Comparison of ENCODE assay signal across 8 mouse cellular contexts in the genomic region with DNA sequence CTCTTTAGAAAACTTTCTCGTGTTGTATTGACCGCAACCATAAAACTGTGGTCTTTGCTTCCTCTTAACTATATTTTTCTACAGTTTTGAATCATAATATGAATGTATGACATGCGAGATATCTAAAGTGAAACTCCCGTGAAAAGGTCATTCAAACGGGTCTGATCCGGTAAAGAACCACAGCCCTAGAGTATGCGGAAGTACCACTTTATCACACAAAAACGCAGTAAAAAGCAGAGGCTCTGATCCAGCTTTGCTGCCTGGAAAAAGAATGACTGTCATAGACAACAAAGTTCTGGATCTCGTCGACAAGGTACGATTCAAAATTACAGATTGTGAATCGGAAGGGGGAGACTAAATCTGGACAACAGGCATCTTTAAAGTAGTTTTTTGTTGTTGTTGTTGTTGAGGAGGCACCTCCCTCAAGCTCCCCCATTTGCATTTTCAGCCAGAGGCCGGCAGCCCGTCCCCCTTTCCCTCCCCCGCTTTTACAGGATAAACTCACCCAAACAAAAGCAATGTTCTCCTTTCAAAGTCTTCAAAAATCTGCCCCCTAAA. TPM values are rescaled to one million over a fixed set of nuclear protein-coding genes. Genes with fewer than 3 reads are reported as not detected.
A peak's percentile ranks its signal among the peaks of the same experiment; 100 is the strongest.
DNase-seq lines count a peak whose midpoint lies in the region; ATAC-seq and TF ChIP-seq lines count a peak whose summit lies in the region.

No protein-coding gene starts in this region.

- H3K9me3 ChIP-seq in hindbrain, embryonic 12.5 days (replicated peaks) = no peaks in the 10 kb centered on the region

- peak overlapping the region; percentile 92 for H3K27ac ChIP-seq in embryonic fibroblast, embryonic 13.5 days (ENCODE audit: insufficient read depth, low read length)
- no peak overlapping the region for H3K27ac ChIP-seq in hindbrain, embryonic 12.5 days

- ATAC-seq in hindbrain, embryonic 12.5 days (ENCODE audit: low FRiP score) = no peak

- peak overlapping the region; percentile 39 for H3K4me2 ChIP-seq in hindbrain, embryonic 12.5 days (replicated peaks)

- H3K9ac ChIP-seq in hindbrain, embryonic 12.5 days = no peak overlapping the region

- 14% methylated on average over 15 of the region's 15 CpGs for WGBS in hindbrain, embryonic 12.5 days

- peak overlapping the region; percentile 76 for H3K4me3 ChIP-seq in embryonic fibroblast, embryonic 13.5 days (ENCODE audit: insufficient read depth, low read length)
- peak overlapping the region; percentile 19 for H3K4me3 ChIP-seq in hindbrain, embryonic 12.5 days

- intact Hi-C loops in heart, postnatal 25 days (cut with DNase I) = loop anchor here (5.0 kb wide), 1 partner anchor 37 kb away; a partner anchor contains a TSS
- intact Hi-C loops in left cerebral cortex, postnatal 4 days (cut with DNase I) = no loop called here

- TF ChIP-seq CTCF in embryonic fibroblast, embryonic 13.5 days (IDR thresholded peaks at IDR 0.05; ENCODE audit: borderline replicate concordance, insufficient read depth, low read length) = no peak

- peak; percentile 92 for DNase-seq in heart, adult 11 months
- DNase-seq in heart, postnatal 25 days (ENCODE audit: low spot score) = no peak
- peak; percentile 20 for DNase-seq in liver
- peak; percentile 58 to 59 for DNase-seq in natural killer cell, adult 2 months (ENCODE audit: low spot score in 2 of 2)
- no peak for DNase-seq in right cerebral cortex, adult 18-20 months
- DNase-seq in left cerebral cortex, postnatal 4 days = no peak

- H3K36me3 ChIP-seq in hindbrain, embryonic 12.5 days = no peaks in the 10 kb centered on the region

- no peaks in the 10 kb centered on the region for H3K27me3 ChIP-seq in hindbrain, embryonic 12.5 days

- H3K4me1 ChIP-seq in embryonic fibroblast, embryonic 13.5 days (ENCODE audit: control insufficient read depth, insufficient read depth, low read length) = no peaks in the 10 kb centered on the region
- no peaks in the 10 kb centered on the region for H3K4me1 ChIP-seq in hindbrain, embryonic 12.5 days

- TF ChIP-seq POLR2A in embryonic fibroblast, embryonic 13.5 days (IDR thresholded peaks at IDR 0.05; ENCODE audit: low read depth, low read length) = no peak

RNA-seq across cellular contexts. Expression of a gene that starts 0.4 kb away (rescaled TPM):
- 1 to 10 TPM; 5.7 to 6.3 TPM for total RNA-seq in heart, postnatal 25 days (2021)
- 21.7 and 23.2 TPM in 2 replicates for polyA plus RNA-seq in embryonic fibroblast, embryonic 13.5 days (2011; ENCODE audit: insufficient read length, low read depth, missing spikeins)
- polyA plus RNA-seq in hindbrain, embryonic 12.5 days (2016; fragmentation: Nextera tagmentation; extraction: Ambion mirVana) = 3.4 and 4.2 TPM in 2 replicates
- total RNA-seq in left cerebral cortex, postnatal 4 days (2021) = 1 to 10 TPM; 1.4 to 2.3 TPM

RNA-seq across cellular contexts. Expression of a gene that starts 14.4 kb away (rescaled TPM):
- total RNA-seq in heart, postnatal 25 days (2021) = under 1 TPM; 0.39 to 0.48 TPM
- polyA plus RNA-seq in embryonic fibroblast, embryonic 13.5 days (2011; ENCODE audit: insufficient read length, low read depth, missing spikeins) = not detected in 2 replicates
- not detected in 2 replicates for polyA plus RNA-seq in hindbrain, embryonic 12.5 days (2016; fragmentation: Nextera tagmentation; extraction: Ambion mirVana)
- total RNA-seq in left cerebral cortex, postnatal 4 days (2021) = not detected

RNA-seq across cellular contexts. Expression of a gene that starts 27.0 kb away (rescaled TPM):
- 1 to 10 TPM; 2.2 to 2.3 TPM for total RNA-seq in heart, postnatal 25 days (2021)
- polyA plus RNA-seq in embryonic fibroblast, embryonic 13.5 days (2011; ENCODE audit: insufficient read length, low read depth, missing spikeins) = 2.1 and 2.4 TPM in 2 replicates
- polyA plus RNA-seq in hindbrain, embryonic 12.5 days (2016; fragmentation: Nextera tagmentation; extraction: Ambion mirVana) = 0.07 and 0.14 TPM in 2 replicates
- under 1 TPM; 0.20 to 0.46 TPM for total RNA-seq in left cerebral cortex, postnatal 4 days (2021)

RNA-seq across cellular contexts. Expression of a gene that starts 38.3 kb away (rescaled TPM):
- 1 to 10 TPM; 5.0 to 5.2 TPM for total RNA-seq in heart, postnatal 25 days (2021)
- 16.1 and 17.2 TPM in 2 replicates for polyA plus RNA-seq in embryonic fibroblast, embryonic 13.5 days (2011; ENCODE audit: insufficient read length, low read depth, missing spikeins)
- polyA plus RNA-seq in hindbrain, embryonic 12.5 days (2016; fragmentation: Nextera tagmentation; extraction: Ambion mirVana) = 1.0 and 1.3 TPM in 2 replicates
- total RNA-seq in left cerebral cortex, postnatal 4 days (2021) = 1 to 10 TPM; 1.6 to 2.0 TPM

RNA-seq across cellular contexts. Expression of a gene that starts 54.8 kb away (rescaled TPM):
- total RNA-seq in heart, postnatal 25 days (2021) = not detected
- polyA plus RNA-seq in embryonic fibroblast, embryonic 13.5 days (2011; ENCODE audit: insufficient read length, low read depth, missing spikeins) = not detected in 2 replicates
- not detected in 2 replicates for polyA plus RNA-seq in hindbrain, embryonic 12.5 days (2016; fragmentation: Nextera tagmentation; extraction: Ambion mirVana)
- total RNA-seq in left cerebral cortex, postnatal 4 days (2021) = not detected

Comparison
In these comparisons a context has a peak if more than half of its experiments do, and no peak if none do; other contexts are left out.
1. DNase-seq: peak in heart, adult 11 months (single experiment), liver (single experiment) and natural killer cell, adult 2 months (2 of 2); none in heart, postnatal 25 days (single experiment), right cerebral cortex, adult 18-20 months (single experiment) and left cerebral cortex, postnatal 4 days (single experiment).